Mouse (Mus musculus) intestine, postnatal 0 days (tissue): ENCODE results near the gene Hnrnpdl. TPM values are rescaled to one million over a fixed set of nuclear protein-coding genes. Genes with fewer than 3 reads are reported as not detected.

Experiments
- ATAC-seq: fragments of 200-750 bp; cut with Nextera tagmentation; 2 replicates; pipeline ENCODE4 v1.8.0; 2017; ENCODE audit warnings: mild to moderate bottlenecking, moderate TSS enrichment, moderate library complexity
- H3K27ac ChIP-seq: fragments of 300-500 bp; sonication (generic); 2 replicates; pipeline ENCODE4 v1.5.1; 2014; ENCODE audit warnings: mild to moderate bottlenecking, low read depth, low read length, moderate library complexity
- H3K27me3 ChIP-seq: fragments of 300-500 bp; sonication (generic); replicated peaks from 2 replicates; pipeline ENCODE4 v1.6.1; 2014; ENCODE audit warnings: low read length, mixed read lengths; ENCODE audit not compliant: control insufficient read depth, insufficient read depth
- H3K36me3 ChIP-seq: fragments of 300-500 bp; sonication (generic); 2 replicates; pipeline ENCODE4 v1.6.1; 2014; ENCODE audit warnings: mild to moderate bottlenecking, moderate library complexity; ENCODE audit not compliant: control insufficient read depth, insufficient read depth
- H3K4me1 ChIP-seq: fragments of 300-500 bp; sonication (generic); replicated peaks from 2 replicates; pipeline ENCODE4 v1.6.1; 2014; ENCODE audit warnings: antibody characterized with exemption, low read length, mixed read lengths; ENCODE audit not compliant: control insufficient read depth, insufficient read depth
- H3K4me2 ChIP-seq: fragments of 300-500 bp; sonication (generic); replicated peaks from 2 replicates; pipeline ENCODE4 v1.6.1; 2014; ENCODE audit warnings: low read depth, mild to moderate bottlenecking, moderate library complexity
- H3K4me3 ChIP-seq: fragments of 300-500 bp; sonication (generic); 2 replicates; pipeline ENCODE4 v1.5.1; 2014; ENCODE audit warnings: low read depth, low read length
- H3K9ac ChIP-seq: fragments of 300-500 bp; sonication (generic); 2 replicates; pipeline ENCODE4 v1.6.1; 2014; ENCODE audit warnings: mild to moderate bottlenecking, low read depth, low read length
- H3K9me3 ChIP-seq: fragments of 300-500 bp; sonication (generic); 2 replicates; pipeline ENCODE4 v1.6.1; 2016; ENCODE audit warnings: mixed run types; ENCODE audit not compliant: control insufficient read depth
- CTCF ChIP-seq: sonication (generic); IDR thresholded peaks from 2 replicates; pipeline ENCODE4 v1.5.1; 2016; ENCODE audit warnings: low read depth, mild to moderate bottlenecking, control low read depth, antibody characterized with exemption, moderate library complexity
- WGBS: fragments of 180-500 bp; shearing (Covaris S2); extraction: QIAGEN DNeasy Blood & Tissue Kit; methylation state at CpG from one replicate; pipeline ENCODE4 v1.1.7; 2014; 5-methylcytosine and 5-hydroxymethylcytosine counted together
- polyA plus RNA-seq: library from polyadenylated mRNA; unstranded; fragments of >200 nt; fragmentation: Nextera tagmentation; extraction: Ambion mirVana; gene quantifications from 2 replicates; pipeline ENCODE4 v1.2.1, GENCODE M21; 2015

Hnrnpdl gene
- polyA plus RNA-seq, 1 experiment from 2014 or later, result 61.6 TPM

DNA sequence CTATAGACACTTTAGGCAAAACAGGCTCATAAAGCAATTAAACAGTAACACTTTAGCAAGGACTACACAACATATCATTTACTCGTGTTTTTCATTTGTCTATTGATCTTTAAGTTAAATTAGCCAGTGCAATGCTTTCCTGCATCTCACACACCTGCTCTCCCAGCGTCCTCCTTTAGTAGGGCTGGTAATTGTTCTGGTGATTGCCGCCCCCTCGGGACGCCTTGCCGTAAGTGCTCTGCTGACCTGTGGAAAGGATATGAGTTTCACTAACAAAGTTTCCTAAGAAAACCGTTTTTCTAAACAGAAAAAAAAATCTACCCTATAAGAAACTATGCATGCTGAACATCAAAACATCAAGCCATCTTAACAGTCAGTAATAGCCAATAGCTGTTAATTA is 3.5 kb downstream of the Hnrnpdl start:
- H3K27me3 ChIP-seq, result no peaks in the 10 kb centered on the region
- no peak for ATAC-seq
- TF ChIP-seq CTCF, result peak; percentile 60
- H3K4me3 ChIP-seq, result 0 out of 2 replicates have a peak overlapping the region, but pooled peaks have one; percentile 99
- no peaks in the 10 kb centered on the region for H3K4me1 ChIP-seq
- H3K9ac ChIP-seq, result no peak overlapping the region
- H3K27ac ChIP-seq, result no peak overlapping the region
- H3K36me3 ChIP-seq, result peaks cover 28% of the 10 kb centered on the region
- no peaks in the 10 kb centered on the region for H3K9me3 ChIP-seq
- peak overlapping the region; percentile 99 for H3K4me2 ChIP-seq
- 17% methylated on average over 7 of the region's 7 CpGs for WGBS

DNA sequence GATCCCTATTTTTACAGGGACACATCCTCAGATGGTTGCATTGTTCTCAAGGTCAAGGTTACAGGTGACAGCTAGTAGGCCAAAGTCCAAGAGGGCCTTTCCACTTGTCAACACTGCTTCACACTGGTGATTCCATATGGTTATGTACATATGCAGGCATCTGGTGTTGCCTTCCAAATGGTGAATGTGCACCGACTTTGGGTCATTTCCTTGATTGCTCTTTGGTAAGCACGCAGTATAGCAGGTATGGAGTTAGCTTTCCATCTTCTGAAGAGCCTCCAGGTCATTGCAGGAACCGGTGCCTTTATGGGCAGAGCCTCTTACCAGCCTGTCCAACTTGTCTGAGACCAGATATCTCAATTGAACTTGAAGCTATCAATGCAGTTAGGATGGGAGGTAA is 6.8 kb downstream of the Hnrnpdl start:
- no peak overlapping the region for H3K9ac ChIP-seq
- H3K4me2 ChIP-seq, result no peak overlapping the region
- H3K9me3 ChIP-seq, result no peaks in the 10 kb centered on the region
- H3K4me3 ChIP-seq, result no peak overlapping the region
- TF ChIP-seq CTCF, result no peak
- no peak overlapping the region; the same call in 1 of the 2 replicates for H3K27ac ChIP-seq
- peak; percentile 25; the same call in 1 of the 2 replicates for ATAC-seq
- peaks cover 28% of the 10 kb centered on the region for H3K36me3 ChIP-seq
- no peaks in the 10 kb centered on the region for H3K27me3 ChIP-seq
- H3K4me1 ChIP-seq, result no peaks in the 10 kb centered on the region
- 67% methylated on average over 3 of the region's 3 CpGs for WGBS

DNA sequence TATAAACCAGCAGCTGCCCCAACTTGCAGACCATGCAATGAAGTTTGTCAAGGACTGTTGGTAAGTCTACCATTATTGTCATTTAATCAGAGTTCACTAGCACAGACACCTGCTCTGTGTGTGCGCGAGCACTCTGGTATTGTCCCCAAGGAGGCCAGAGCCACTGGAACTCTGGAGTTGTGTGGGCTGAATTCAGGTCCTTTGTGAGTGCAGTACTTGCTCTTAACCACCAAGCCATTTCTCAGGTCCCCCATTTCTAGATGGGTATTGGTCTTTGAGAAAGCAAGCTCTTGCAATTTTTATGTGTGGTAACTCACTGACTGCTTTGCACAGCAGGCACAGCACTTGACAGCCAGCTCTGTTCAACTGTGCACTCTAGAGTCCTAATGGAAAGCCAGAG is 7.4 kb downstream of the Hnrnpdl start:
- TF ChIP-seq CTCF, result peak; percentile 32; the same call in 1 of the 2 replicates
- Histone ChIP-seq H3K9me3 (no peaks in the 10 kb centered on the region), H3K4me3 (no peak overlapping the region), H3K36me3 (peaks cover 24% of the 10 kb centered on the region), H3K4me1 (no peaks in the 10 kb centered on the region), H3K9ac (no peak overlapping the region), H3K4me2 (no peak overlapping the region), H3K27ac (no peak overlapping the region), H3K27me3 (no peaks in the 10 kb centered on the region)
- peak; percentile 32; the same call in 1 of the 2 replicates for ATAC-seq
- 100% methylated on average over 2 of the region's 2 CpGs for whole genome bisulfite sequencing

DNA sequence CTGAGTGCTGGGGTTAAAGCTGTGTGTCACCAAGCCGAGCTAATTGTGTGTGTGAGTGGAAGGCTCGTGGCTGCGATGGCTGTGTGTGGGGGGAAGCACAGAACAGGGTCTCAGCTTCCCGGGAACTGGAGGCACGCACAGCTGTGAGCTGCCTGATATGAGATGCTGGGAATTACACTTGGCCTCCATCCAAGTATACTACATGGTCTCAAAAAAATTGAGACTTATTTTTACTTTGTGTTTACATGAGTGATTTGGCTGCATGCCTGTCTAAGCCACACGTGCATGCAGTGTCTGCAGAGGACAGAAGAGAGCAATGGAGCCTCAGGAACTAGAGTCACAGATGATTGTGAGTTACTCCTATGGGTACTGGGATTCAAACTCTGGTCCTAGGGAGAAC is 9.4 kb downstream of the Hnrnpdl start:
- Histone ChIP-seq H3K4me2 (no peak overlapping the region), H3K27ac (0 out of 2 replicates have a peak overlapping the region, but pooled peaks have one; percentile 21), H3K27me3 (no peaks in the 10 kb centered on the region), H3K9ac (no peak overlapping the region), H3K36me3 (peaks cover 23% of the 10 kb centered on the region), H3K9me3 (no peaks in the 10 kb centered on the region), H3K4me3 (no peak overlapping the region), H3K4me1 (no peaks in the 10 kb centered on the region)
- TF ChIP-seq CTCF, result peak; percentile 33
- WGBS, result 17% methylated on average over 6 of the region's 6 CpGs
- ATAC-seq, result no peak

DNA sequence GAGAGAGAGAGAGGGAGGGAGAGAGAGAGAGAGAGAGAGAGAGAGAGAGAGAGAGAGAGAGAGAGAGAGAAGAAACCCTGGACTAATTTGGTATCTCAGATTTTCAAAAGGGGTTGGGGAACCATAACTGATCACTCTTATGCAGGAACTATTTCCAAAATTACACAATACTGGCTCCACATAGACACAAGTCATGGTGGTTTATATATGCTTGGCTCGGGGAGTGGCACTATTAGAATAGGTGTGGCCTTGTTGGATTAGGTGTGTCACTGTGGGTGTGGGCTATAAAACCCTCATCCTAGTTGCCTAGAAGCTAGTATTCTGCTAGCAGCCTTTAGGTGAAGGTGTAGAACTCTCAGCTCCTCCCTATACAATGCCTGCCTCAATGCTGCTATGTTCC is 14.6 kb downstream of the Hnrnpdl start:
- no peak for TF ChIP-seq CTCF
- Histone ChIP-seq H3K9ac (no peak overlapping the region), H3K36me3 (no peaks in the 10 kb centered on the region), H3K27ac (no peak overlapping the region), H3K9me3 (no peaks in the 10 kb centered on the region), H3K27me3 (no peaks in the 10 kb centered on the region), H3K4me3 (no peak overlapping the region), H3K4me1 (no peaks in the 10 kb centered on the region), H3K4me2 (no peak overlapping the region)
- WGBS, result 32% methylated on average over 1 of the region's 1 CpGs
- ATAC-seq, result no peak

DNA sequence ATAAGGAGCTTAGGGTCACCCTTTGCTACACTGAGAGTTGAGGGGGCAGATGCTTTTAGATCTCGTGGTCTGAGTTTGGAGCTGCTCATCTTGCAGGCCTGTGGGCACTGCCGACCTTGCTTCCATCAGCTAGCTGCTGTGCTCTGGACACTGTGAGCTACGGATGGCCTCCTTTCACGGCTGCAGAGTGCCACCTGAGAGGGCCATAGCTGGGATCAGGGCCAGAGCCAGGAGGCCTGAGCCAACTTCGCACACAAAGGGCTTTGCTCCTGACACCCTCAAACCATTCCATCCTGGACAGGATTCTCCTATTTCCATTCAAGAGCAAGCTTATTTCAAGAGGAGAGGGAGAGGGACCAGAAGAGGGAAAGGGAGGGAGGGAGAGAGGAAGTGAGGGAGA is 15.1 kb downstream of the Hnrnpdl start:
- Histone ChIP-seq H3K9me3 (no peaks in the 10 kb centered on the region), H3K4me2 (no peak overlapping the region), H3K36me3 (no peaks in the 10 kb centered on the region), H3K4me1 (no peaks in the 10 kb centered on the region), H3K9ac (no peak overlapping the region), H3K27me3 (no peaks in the 10 kb centered on the region), H3K4me3 (no peak overlapping the region), H3K27ac (no peak overlapping the region)
- no peak for TF ChIP-seq CTCF
- ATAC-seq, result no peak
- 78% methylated on average over 5 of the region's 5 CpGs for WGBS

DNA sequence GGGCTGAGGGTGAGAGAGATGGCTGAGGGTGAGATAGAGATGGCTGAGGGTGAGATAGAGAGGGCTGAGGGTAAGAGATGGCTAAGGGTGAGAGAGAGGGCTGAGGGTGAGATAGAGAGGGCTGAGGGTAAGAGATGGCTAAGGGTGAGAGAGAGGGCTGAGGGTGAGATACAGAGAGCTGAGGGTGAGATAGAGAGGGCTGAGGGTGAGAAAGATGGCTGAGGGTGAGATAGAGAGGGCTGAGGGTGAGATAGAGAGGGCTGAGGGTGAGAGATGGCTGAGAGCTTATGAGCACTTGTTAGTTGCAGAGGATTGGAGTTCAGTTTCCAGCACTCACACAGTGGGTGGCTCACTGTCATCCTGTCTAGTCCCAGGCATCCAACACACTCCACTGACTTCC is 19.4 kb downstream of the Hnrnpdl start:
- Histone ChIP-seq H3K36me3 (no peaks in the 10 kb centered on the region), H3K4me3 (no peak overlapping the region), H3K9me3 (no peaks in the 10 kb centered on the region), H3K27me3 (no peaks in the 10 kb centered on the region), H3K4me1 (no peaks in the 10 kb centered on the region), H3K4me2 (no peak overlapping the region), H3K9ac (no peak overlapping the region), H3K27ac (no peak overlapping the region)
- no peak for TF ChIP-seq CTCF
- ATAC-seq, result no peak
